8 mouse cellular contexts compared by ENCODE assay signal in genomic region chr4:130246132-130246531, GRCm38 (mm10). TPM values are rescaled to one million over a fixed set of nuclear protein-coding genes. Genes with fewer than 3 reads are reported as not detected.
DNase-seq lines count a peak whose midpoint lies in the region; ATAC-seq and TF ChIP-seq lines count a peak whose summit lies in the region.
"Had no signal": no experiment of that assay in that cellular context is flagged by ENCODE, and none has a peak within 500 bp of the region (broad histone marks: within the 10 kb centered on the region; RNA-seq: fewer than 3 reads in every experiment).

No protein-coding gene starts in this region.

- DNase-seq in CD4-positive helper T cell, adult 2 months (ENCODE audit: low read depth, low spot score) = peak; percentile 50
- no peak for DNase-seq in Patski (ENCODE audit: low read depth, low spot score)
- peak; percentile 68 for DNase-seq in cerebellum, adult 9-11 months
- peak; percentile 72 for DNase-seq in gastrocnemius, postnatal 10 days
- DNase-seq in layer of hippocampus, adult 11-12 months (ENCODE audit: low spot score) = peak; percentile 78
- DNase-seq in lung, postnatal 0 days (ENCODE audit: low spot score) = peak; percentile 85
- peak; percentile 37 for DNase-seq in right cerebral cortex, postnatal 25 days

- no peak for ATAC-seq in Patski
- peak; percentile 59 for ATAC-seq in lung, postnatal 0 days

- TF ChIP-seq EP300 in lung, postnatal 0 days (IDR thresholded peaks at IDR 0.05) = no peak

- peak; percentile 56 for TF ChIP-seq CTCF in Patski (IDR thresholded peaks at IDR 0.05)
- peak; percentile 90 for TF ChIP-seq CTCF in lung, postnatal 0 days (IDR thresholded peaks at IDR 0.05)

- CTCF ChIA-PET in Patski (lab: Charles Lee) = interaction anchor here (1.0 kb wide), 1 partner anchor 17 kb away, joined by 4 read pairs; no protein-coding TSS in a partner anchor

- WGBS in lung, postnatal 0 days = 1% methylated on average over 6 of the region's 6 CpGs

- no peaks in the 10 kb centered on the region for H3K9me3 ChIP-seq in lung, postnatal 0 days (ENCODE audit: low read length)
- H3K9me3 ChIP-seq: limb, embryonic 13.5 days had no signal

- in situ Hi-C loops in Patski (cut with MboI; ENCODE audit: low pct_unique_long_range_greater_than_20kb) = loop anchor here (5.0 kb wide), 1 partner anchor 46 kb away; no protein-coding TSS in a partner anchor

- no peak overlapping the region for H3K4me3 ChIP-seq in lung, postnatal 0 days (ENCODE audit: low read depth, low read length)
- H3K4me3 ChIP-seq: limb, embryonic 13.5 days had no signal

- no peak overlapping the region for H3K27ac ChIP-seq in lung, postnatal 0 days (ENCODE audit: low read length)
- H3K27ac ChIP-seq: limb, embryonic 13.5 days had no signal

- H3K4me1 ChIP-seq in lung, postnatal 0 days (ENCODE audit: insufficient read depth, low read depth, low read length) = no peaks in the 10 kb centered on the region
- H3K4me1 ChIP-seq: limb, embryonic 13.5 days had no signal

- no peaks in the 10 kb centered on the region for H3K27me3 ChIP-seq in Patski
- H3K27me3 ChIP-seq in lung, postnatal 0 days (replicated peaks; ENCODE audit: insufficient read depth, low read length) = no peaks in the 10 kb centered on the region
- H3K27me3 ChIP-seq: limb, embryonic 13.5 days had no signal

- no peak overlapping the region for H3K9ac ChIP-seq in lung, postnatal 0 days (replicated peaks; ENCODE audit: low read depth)
- H3K9ac ChIP-seq: limb, embryonic 13.5 days had no signal

- no peaks in the 10 kb centered on the region for H3K36me3 ChIP-seq in lung, postnatal 0 days (ENCODE audit: insufficient read depth, low read length)

- POLR2A ChIA-PET in Patski (lab: Charles Lee) = no interaction called here

- H3K4me2 ChIP-seq in lung, postnatal 0 days (replicated peaks; ENCODE audit: low read depth, low read length) = no peak overlapping the region
- H3K4me2 ChIP-seq: limb, embryonic 13.5 days had no signal

RNA-seq across cellular contexts. Expression of gene Gm853, which starts 23.9 kb away (rescaled TPM):
- polyA plus RNA-seq in Patski (2021) = 0.03 TPM
- not detected for total RNA-seq in gastrocnemius, postnatal 10 days (2021)
- polyA plus RNA-seq in lung, postnatal 0 days (2015; fragmentation: Nextera tagmentation; extraction: Ambion mirVana) = not detected in 2 replicates
- polyA plus RNA-seq: limb, embryonic 13.5 days had no signal

RNA-seq across cellular contexts. Expression of gene Serinc2, which starts 32.9 kb away (rescaled TPM):
- 77.5 TPM for polyA plus RNA-seq in Patski (2021)
- total RNA-seq in gastrocnemius, postnatal 10 days (2021) = 10 to 100 TPM; 47.8 to 51.5 TPM
- polyA plus RNA-seq in lung, postnatal 0 days (2015; fragmentation: Nextera tagmentation; extraction: Ambion mirVana) = 24.7 and 26.6 TPM in 2 replicates
